Mouse (Mus musculus): ENCODE results near the gene Scrt2. TPM values are rescaled to one million over a fixed set of nuclear protein-coding genes. Genes with fewer than 3 reads are reported as not detected.

Scrt2 gene
- polyA plus RNA-seq, 1 experiment = 0.16 TPM

DNA sequence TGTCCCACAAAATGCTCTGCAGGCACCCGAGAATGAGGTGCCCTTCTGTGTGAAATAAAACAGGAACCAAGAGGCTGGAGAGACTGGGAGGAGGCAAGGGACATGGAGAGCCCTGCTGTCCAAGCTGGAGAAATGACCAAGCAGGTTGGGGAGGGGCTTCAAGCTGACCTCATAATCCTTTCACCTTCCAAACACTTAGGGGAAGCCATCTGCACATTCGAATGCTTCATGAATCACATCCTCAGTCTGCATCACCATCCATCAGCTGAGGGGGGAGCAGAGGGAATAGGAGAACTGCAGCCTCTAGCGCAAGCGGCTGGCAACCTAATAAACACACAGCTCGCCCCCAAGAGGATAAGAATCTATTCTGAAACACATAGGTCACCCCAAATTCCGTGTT, 21.0 kb downstream of the Scrt2 start:
- no peak overlapping the region for H3K4me3 ChIP-seq (ENCODE audit: control insufficient read depth, insufficient read depth, low read length)
- no peak for TF ChIP-seq POLR2A (IDR thresholded peaks at IDR 0.05; ENCODE audit: control insufficient read depth, extremely low read depth, insufficient read depth, low read length, poor library complexity)
- no peak for DNase-seq
- no peak overlapping the region for H3K27ac ChIP-seq (ENCODE audit: control insufficient read depth, insufficient read depth, low read length)
- 61% methylated on average over 6 of the region's 6 CpGs for WGBS
- H3K27me3 ChIP-seq (ENCODE audit: control insufficient read depth, insufficient read depth, low read length) = peaks cover 3% of the 10 kb centered on the region; the same call in 1 of the 2 replicates
- no peaks in the 10 kb centered on the region for H3K36me3 ChIP-seq (ENCODE audit: control insufficient read depth, insufficient read depth, low read length)
- no peaks in the 10 kb centered on the region for H3K4me1 ChIP-seq (replicated peaks; ENCODE audit: control insufficient read depth, insufficient read depth, low read length)

- DNase-seq = no peak
- Histone ChIP-seq H3K36me3 (ENCODE audit: control insufficient read depth, insufficient read depth, low read length) (no peaks in the 10 kb centered on the region), H3K27me3 (ENCODE audit: control insufficient read depth, insufficient read depth, low read length) (peaks cover 3% of the 10 kb centered on the region; the same call in 1 of the 2 replicates), H3K4me3 (ENCODE audit: control insufficient read depth, insufficient read depth, low read length) (0 out of 2 replicates have a peak overlapping the region, but pooled peaks have one; percentile 11), H3K4me1 (replicated peaks; ENCODE audit: control insufficient read depth, insufficient read depth, low read length) (no peaks in the 10 kb centered on the region), H3K27ac (ENCODE audit: control insufficient read depth, insufficient read depth, low read length) (no peak overlapping the region)
- no peak for TF ChIP-seq POLR2A (IDR thresholded peaks at IDR 0.05; ENCODE audit: control insufficient read depth, extremely low read depth, insufficient read depth, low read length, poor library complexity)
- TF ChIP-seq CTCF (IDR thresholded peaks at IDR 0.05; ENCODE audit: borderline replicate concordance, control insufficient read depth, extremely low read depth, insufficient read depth, low read length, poor library complexity) = no peak
- 8% methylated on average over 17 of the region's 17 CpGs for WGBS
These were observed 23.5 kb downstream of the Scrt2 start for GRCm38 (mm10) chr2:152104711-152105317.

GRCm38 (mm10) chr2:152105318-152106224, 24.2 kb downstream of the Scrt2 start, which contains the start of gene Srxn1:
Srxn1 (plus strand) TSS chr2:152105516.
- no peak for TF ChIP-seq CTCF (IDR thresholded peaks at IDR 0.05; ENCODE audit: borderline replicate concordance, control insufficient read depth, extremely low read depth, insufficient read depth, low read length, poor library complexity)
- TF ChIP-seq POLR2A (IDR thresholded peaks at IDR 0.05; ENCODE audit: control insufficient read depth, extremely low read depth, insufficient read depth, low read length, poor library complexity) = no peak
- no peak within 1 kb of the TSS for H3K27ac ChIP-seq (ENCODE audit: control insufficient read depth, insufficient read depth, low read length)
- H3K27me3 ChIP-seq (ENCODE audit: control insufficient read depth, insufficient read depth, low read length) = peaks cover 3% of the 10 kb centered on the region; the same call in 1 of the 2 replicates
- 3% methylated on average over 80 of the region's 84 CpGs for WGBS
- H3K36me3 ChIP-seq (ENCODE audit: control insufficient read depth, insufficient read depth, low read length) = no peaks in the 10 kb centered on the region
- H3K4me3 ChIP-seq (ENCODE audit: control insufficient read depth, insufficient read depth, low read length) = peak within 1 kb of the TSS; percentile 11
- DNase-seq = peak; percentile 39
- H3K4me1 ChIP-seq (replicated peaks; ENCODE audit: control insufficient read depth, insufficient read depth, low read length) = no peaks in the 10 kb centered on the region

DNA sequence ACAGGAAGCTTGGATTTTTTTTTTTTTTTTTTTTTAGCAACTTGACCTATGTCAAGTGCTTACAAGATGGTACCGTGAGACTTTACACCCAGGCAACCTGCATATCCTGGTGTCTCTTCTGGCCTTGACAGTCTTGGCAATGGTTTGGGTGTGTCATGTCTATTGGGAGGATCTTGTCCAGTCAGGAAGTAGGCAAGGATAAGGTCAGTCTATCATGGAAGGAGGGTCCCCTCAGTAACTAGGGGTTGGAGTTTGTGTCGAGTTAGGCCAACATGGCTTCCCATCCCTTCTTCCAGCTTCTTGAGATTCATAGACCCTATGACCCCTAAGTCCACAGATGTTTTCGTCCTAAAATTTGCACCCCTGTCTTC, 24.9 kb downstream of the Scrt2 start:
- Histone ChIP-seq H3K36me3 (ENCODE audit: control insufficient read depth, insufficient read depth, low read length) (no peaks in the 10 kb centered on the region), H3K27ac (ENCODE audit: control insufficient read depth, insufficient read depth, low read length) (no peak overlapping the region), H3K27me3 (ENCODE audit: control insufficient read depth, insufficient read depth, low read length) (peaks cover 3% of the 10 kb centered on the region; the same call in 1 of the 2 replicates), H3K4me1 (replicated peaks; ENCODE audit: control insufficient read depth, insufficient read depth, low read length) (no peaks in the 10 kb centered on the region), H3K4me3 (ENCODE audit: control insufficient read depth, insufficient read depth, low read length) (no peak overlapping the region)
- TF ChIP-seq CTCF (IDR thresholded peaks at IDR 0.05; ENCODE audit: borderline replicate concordance, control insufficient read depth, extremely low read depth, insufficient read depth, low read length, poor library complexity) (no peak), POLR2A (IDR thresholded peaks at IDR 0.05; ENCODE audit: control insufficient read depth, extremely low read depth, insufficient read depth, low read length, poor library complexity) (no peak)
- no peak for DNase-seq
- 89% methylated on average over 3 of the region's 3 CpGs for WGBS

- no peak overlapping the region for H3K27ac ChIP-seq (ENCODE audit: control insufficient read depth, insufficient read depth, low read length)
- WGBS = 98% methylated on average over 10 of the region's 10 CpGs
- H3K36me3 ChIP-seq (ENCODE audit: control insufficient read depth, insufficient read depth, low read length) = no peaks in the 10 kb centered on the region
- no peak for DNase-seq
- H3K27me3 ChIP-seq (ENCODE audit: control insufficient read depth, insufficient read depth, low read length) = peaks cover 3% of the 10 kb centered on the region; the same call in 1 of the 2 replicates
- no peak for TF ChIP-seq POLR2A (IDR thresholded peaks at IDR 0.05; ENCODE audit: control insufficient read depth, extremely low read depth, insufficient read depth, low read length, poor library complexity)
- TF ChIP-seq CTCF (IDR thresholded peaks at IDR 0.05; ENCODE audit: borderline replicate concordance, control insufficient read depth, extremely low read depth, insufficient read depth, low read length, poor library complexity) = no peak
- H3K4me1 ChIP-seq (replicated peaks; ENCODE audit: control insufficient read depth, insufficient read depth, low read length) = no peaks in the 10 kb centered on the region
- H3K4me3 ChIP-seq (ENCODE audit: control insufficient read depth, insufficient read depth, low read length) = no peak overlapping the region
These were observed 25.3 kb downstream of the Scrt2 start for GRCm38 (mm10) chr2:152106597-152106996.

DNA sequence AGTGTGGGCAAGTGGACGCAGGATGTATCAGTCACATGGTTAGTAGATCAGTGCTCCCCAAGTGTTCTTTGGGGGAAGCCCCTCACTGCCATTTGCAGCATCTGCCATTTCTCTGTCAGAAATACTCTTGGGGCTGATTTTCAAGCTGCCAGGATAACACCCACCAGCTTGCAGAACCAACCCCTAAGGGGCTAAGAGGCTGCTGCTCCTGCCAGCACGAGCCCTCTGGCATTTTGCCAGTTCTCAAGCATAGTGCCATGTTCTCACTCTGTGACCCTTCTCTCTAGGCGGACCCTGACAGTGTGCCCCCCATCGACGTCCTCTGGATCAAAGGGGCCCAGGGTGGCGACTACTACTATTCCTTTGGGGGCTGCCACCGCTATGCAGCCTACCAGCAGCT, 27.4 kb downstream of the Scrt2 start:
- Histone ChIP-seq H3K27me3 (ENCODE audit: control insufficient read depth, insufficient read depth, low read length) (no peaks in the 10 kb centered on the region; the same call in 1 of the 2 replicates), H3K27ac (ENCODE audit: control insufficient read depth, insufficient read depth, low read length) (no peak overlapping the region), H3K4me3 (ENCODE audit: control insufficient read depth, insufficient read depth, low read length) (no peak overlapping the region), H3K36me3 (ENCODE audit: control insufficient read depth, insufficient read depth, low read length) (no peaks in the 10 kb centered on the region), H3K4me1 (replicated peaks; ENCODE audit: control insufficient read depth, insufficient read depth, low read length) (peaks cover 4% of the 10 kb centered on the region)
- 83% methylated on average over 7 of the region's 7 CpGs for WGBS
- no peak for TF ChIP-seq CTCF (IDR thresholded peaks at IDR 0.05; ENCODE audit: borderline replicate concordance, control insufficient read depth, extremely low read depth, insufficient read depth, low read length, poor library complexity)
- no peak for TF ChIP-seq POLR2A (IDR thresholded peaks at IDR 0.05; ENCODE audit: control insufficient read depth, extremely low read depth, insufficient read depth, low read length, poor library complexity)
- no peak for DNase-seq
